14 mouse cellular contexts compared by ENCODE assay signal in the genomic region with DNA sequence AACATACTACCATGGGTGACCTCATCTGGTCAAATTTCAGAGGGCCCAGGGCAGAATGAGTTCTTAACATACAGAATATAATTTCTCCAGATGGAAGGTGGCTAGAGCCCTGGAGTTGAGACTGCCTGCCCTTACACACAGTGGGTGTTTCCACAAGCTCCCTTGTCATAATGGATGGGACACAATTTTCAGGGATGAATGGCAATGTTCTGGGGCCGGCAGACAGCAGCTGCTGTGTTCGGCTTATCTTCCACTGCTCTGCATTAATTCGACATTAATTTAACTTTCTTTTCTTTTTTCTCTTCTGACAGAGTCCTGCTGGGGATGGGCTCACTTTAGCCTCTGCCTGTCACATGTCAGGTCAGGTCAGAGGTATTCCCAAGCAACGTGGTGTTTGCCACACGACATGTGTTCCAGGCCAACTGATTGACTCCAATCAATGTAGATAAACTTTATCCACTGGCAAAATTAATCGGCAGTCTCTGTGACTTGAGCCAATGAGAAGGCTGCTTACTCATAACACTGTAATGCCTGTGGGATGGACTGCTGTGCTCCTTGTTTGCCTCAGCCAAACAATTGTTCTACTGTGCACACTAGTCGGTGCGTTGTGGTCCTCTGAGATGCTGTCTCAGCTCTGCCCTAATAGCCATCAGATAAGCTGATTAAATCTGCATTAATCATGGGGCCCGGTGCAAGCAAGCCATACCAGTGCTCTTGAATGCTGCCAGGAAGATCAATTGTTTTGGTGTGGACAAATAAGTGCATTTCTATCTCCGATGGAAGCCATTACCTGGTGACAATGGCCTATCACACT.
DNase-seq lines count a peak whose midpoint lies in the region; ATAC-seq lines count a peak whose summit lies in the region.
"Had no signal": no experiment of that assay in that cellular context is flagged by ENCODE, and none has a peak within 500 bp of the region (broad histone marks: within the 10 kb centered on the region; RNA-seq: fewer than 3 reads in every experiment).

No protein-coding gene starts in this region.

- 35% methylated on average over 10 of the region's 10 CpGs for WGBS in forebrain, embryonic 12.5 days
- 33% methylated on average over 10 of the region's 10 CpGs for WGBS in forebrain, embryonic 13.5 days
- 29% methylated on average over 10 of the region's 10 CpGs for WGBS in hindbrain, embryonic 11.5 days
- WGBS in neural tube, embryonic 12.5 days: 30% methylated on average over 10 of the region's 10 CpGs

- H3K27ac ChIP-seq in forebrain, embryonic 12.5 days: no peak overlapping the region
- no peak overlapping the region for H3K27ac ChIP-seq in forebrain, embryonic 13.5 days
- peak overlapping the region; percentile 74 for H3K27ac ChIP-seq in hindbrain, embryonic 11.5 days (ENCODE audit: low read depth, low read length)
- no peak overlapping the region for H3K27ac ChIP-seq in neural tube, embryonic 12.5 days
- H3K27ac ChIP-seq: liver, embryonic 13.5 days; neural tube, embryonic 13.5 days had no signal

- no peaks in the 10 kb centered on the region for H3K27me3 ChIP-seq in forebrain, embryonic 12.5 days
- no peaks in the 10 kb centered on the region for H3K27me3 ChIP-seq in forebrain, embryonic 13.5 days
- H3K27me3 ChIP-seq in hindbrain, embryonic 11.5 days (ENCODE audit: control insufficient read depth, insufficient read depth, low read length): no peaks in the 10 kb centered on the region
- no peaks in the 10 kb centered on the region for H3K27me3 ChIP-seq in neural tube, embryonic 12.5 days (replicated peaks)
- H3K27me3 ChIP-seq: liver, embryonic 13.5 days; neural tube, embryonic 13.5 days had no signal

- H3K9me3 ChIP-seq in forebrain, embryonic 12.5 days: no peaks in the 10 kb centered on the region
- H3K9me3 ChIP-seq in forebrain, embryonic 13.5 days (replicated peaks): no peaks in the 10 kb centered on the region
- no peaks in the 10 kb centered on the region for H3K9me3 ChIP-seq in hindbrain, embryonic 11.5 days (ENCODE audit: control insufficient read depth, low read length)
- H3K9me3 ChIP-seq in neural tube, embryonic 12.5 days: no peaks in the 10 kb centered on the region
- H3K9me3 ChIP-seq: G1E; liver, embryonic 13.5 days; neural tube, embryonic 13.5 days had no signal

- no peaks in the 10 kb centered on the region for H3K36me3 ChIP-seq in forebrain, embryonic 12.5 days (replicated peaks)
- H3K36me3 ChIP-seq in forebrain, embryonic 13.5 days (ENCODE audit: poor library complexity, severe bottlenecking): no peaks in the 10 kb centered on the region
- no peaks in the 10 kb centered on the region for H3K36me3 ChIP-seq in hindbrain, embryonic 11.5 days (ENCODE audit: control insufficient read depth, insufficient read depth, low read length)
- no peaks in the 10 kb centered on the region for H3K36me3 ChIP-seq in neural tube, embryonic 12.5 days
- H3K36me3 ChIP-seq: G1E; liver, embryonic 13.5 days; neural tube, embryonic 13.5 days had no signal

- H3K4me3 ChIP-seq in forebrain, embryonic 12.5 days (replicated peaks): no peak overlapping the region
- H3K4me3 ChIP-seq in forebrain, embryonic 13.5 days: no peak overlapping the region
- no peak overlapping the region for H3K4me3 ChIP-seq in hindbrain, embryonic 11.5 days (ENCODE audit: low read depth, low read length)
- no peak overlapping the region for H3K4me3 ChIP-seq in neural tube, embryonic 12.5 days
- H3K4me3 ChIP-seq: liver, embryonic 13.5 days; neural tube, embryonic 13.5 days had no signal

- peaks cover 36% of the 10 kb centered on the region for H3K4me1 ChIP-seq in forebrain, embryonic 12.5 days
- peaks cover 32% of the 10 kb centered on the region for H3K4me1 ChIP-seq in forebrain, embryonic 13.5 days
- peaks cover 4% of the 10 kb centered on the region for H3K4me1 ChIP-seq in hindbrain, embryonic 11.5 days (replicated peaks; ENCODE audit: control insufficient read depth, insufficient read depth, low read length)
- peaks cover 27% of the 10 kb centered on the region for H3K4me1 ChIP-seq in neural tube, embryonic 12.5 days
- H3K4me1 ChIP-seq: liver, embryonic 13.5 days had no signal

- no peak overlapping the region for H3K4me2 ChIP-seq in forebrain, embryonic 12.5 days
- H3K4me2 ChIP-seq in forebrain, embryonic 13.5 days: no peak overlapping the region
- no peak overlapping the region for H3K4me2 ChIP-seq in hindbrain, embryonic 11.5 days (replicated peaks; ENCODE audit: low read depth, low read length)
- no peak overlapping the region for H3K4me2 ChIP-seq in neural tube, embryonic 12.5 days (replicated peaks)
- H3K4me2 ChIP-seq: liver, embryonic 13.5 days; neural tube, embryonic 13.5 days had no signal

- peak; percentile 54; the same call in 1 of the 2 replicates for ATAC-seq in forebrain, embryonic 12.5 days (ENCODE audit: low FRiP score)
- ATAC-seq in forebrain, embryonic 13.5 days: no peak
- ATAC-seq in hindbrain, embryonic 11.5 days (ENCODE audit: low FRiP score): peak; percentile 85
- ATAC-seq in neural tube, embryonic 12.5 days (ENCODE audit: low FRiP score, low read depth): peak; percentile 46
- no peak for ATAC-seq in inflammation-experienced regulatory T-cells, adult 6 months

- peak; percentile 8 for DNase-seq in 3134 (ENCODE audit: extremely low read depth, insufficient read length, low spot score)
- DNase-seq in hindbrain, embryonic 11.5 days (ENCODE audit: low spot score): peak; percentile 52
- no peak for DNase-seq in right cerebral cortex, postnatal 25 days
- DNase-seq in gastrocnemius, postnatal 25 days: no peak
- DNase-seq: B cell, adult 2 months; cerebellum, postnatal 25 days; liver, embryonic 13.5 days; lung, postnatal 36 days had no signal

- H3K9ac ChIP-seq in forebrain, embryonic 12.5 days: no peak overlapping the region
- H3K9ac ChIP-seq in forebrain, embryonic 13.5 days: no peak overlapping the region
- no peak overlapping the region for H3K9ac ChIP-seq in hindbrain, embryonic 11.5 days (ENCODE audit: low read depth, low read length)
- no peak overlapping the region for H3K9ac ChIP-seq in neural tube, embryonic 12.5 days
- H3K9ac ChIP-seq: liver, embryonic 13.5 days; neural tube, embryonic 13.5 days had no signal

Comparison
In these comparisons a context has a peak if more than half of its experiments do, and no peak if none do; other contexts are left out.
1. ATAC-seq: peak in forebrain, embryonic 12.5 days (single experiment), hindbrain, embryonic 11.5 days (single experiment) and neural tube, embryonic 12.5 days (single experiment); none in forebrain, embryonic 13.5 days (single experiment) and inflammation-experienced regulatory T-cells, adult 6 months (single experiment).
2. DNase-seq: peak in 3134 (single experiment) and hindbrain, embryonic 11.5 days (single experiment); none in right cerebral cortex, postnatal 25 days (single experiment) and gastrocnemius, postnatal 25 days (single experiment).